Mouse (Mus musculus) frontal cortex, adult (tissue): ENCODE measurements around the gene Matn3.

ENCODE experiments used
- ATAC-seq: cut with Nextera tagmentation; 2 replicates; pipeline ENCODE4 v1.9.2; 2017; ENCODE audit warnings: mild to moderate bottlenecking, moderate library complexity, mixed read lengths; ENCODE audit not compliant: low TSS enrichment

The Matn3 gene

GRCm38 (mm10) chr12:8947714-8948464, at the start of gene Matn3:
Gene Matn3 (plus strand): TSS chr12:8947929.
- ATAC-seq: peak; percentile 51

- ATAC-seq: no peak
Observed at GRCm38 (mm10) chr12:8898879-8899785, 48.6 kb upstream of the Matn3 start.

- ATAC-seq: no peak
Observed at GRCm38 (mm10) chr12:8900107-8900698, 47.5 kb upstream of the Matn3 start.

- ATAC-seq: no peak
Observed at GRCm38 (mm10) chr12:8900919-8901663, 46.6 kb upstream of the Matn3 start.

GRCm38 (mm10) chr12:8901934-8902333, 45.8 kb upstream of the Matn3 start:
- no peak for ATAC-seq

GRCm38 (mm10) chr12:8902479-8902878, 45.2 kb upstream of the Matn3 start:
- ATAC-seq: no peak

GRCm38 (mm10) chr12:8912860-8913685, 34.7 kb upstream of the Matn3 start:
- ATAC-seq: no peak

GRCm38 (mm10) chr12:8913701-8914340, 33.9 kb upstream of the Matn3 start:
- ATAC-seq: peak; percentile 65

GRCm38 (mm10) chr12:8916378-8916777, 31.4 kb upstream of the Matn3 start:
- 0 out of 2 replicates have a peak, but pooled peaks have one; percentile 14 for ATAC-seq

GRCm38 (mm10) chr12:8919231-8919630, 28.5 kb upstream of the Matn3 start:
- no peak for ATAC-seq

GRCm38 (mm10) chr12:8920996-8921393, 26.7 kb upstream of the Matn3 start:
- no peak for ATAC-seq

GRCm38 (mm10) chr12:8921394-8922368, 26.0 kb upstream of the Matn3 start, which contains the start of gene Laptm4a:
Gene Laptm4a (plus strand): TSS chr12:8921664.
- peak; percentile 98 for ATAC-seq

- no peak for ATAC-seq
Observed at GRCm38 (mm10) chr12:8922369-8923124, 25.2 kb upstream of the Matn3 start.

- ATAC-seq: no peak
Observed at GRCm38 (mm10) chr12:8923125-8923410, 24.7 kb upstream of the Matn3 start.

- ATAC-seq: no peak
Observed at GRCm38 (mm10) chr12:8923603-8924002, 24.1 kb upstream of the Matn3 start.

GRCm38 (mm10) chr12:8927652-8928051, 20.1 kb upstream of the Matn3 start:
- no peak for ATAC-seq

GRCm38 (mm10) chr12:8928766-8929165, 19.0 kb upstream of the Matn3 start:
- ATAC-seq: no peak

- no peak for ATAC-seq
Observed at GRCm38 (mm10) chr12:8931083-8931482, 16.6 kb upstream of the Matn3 start.
